Mouse (Mus musculus) kidney, embryonic 14.5 days (tissue): ENCODE measurements around the gene Akap8l. TPM values are rescaled to one million over a fixed set of nuclear protein-coding genes. Genes with fewer than 3 reads are reported as not detected.

Experiments
- ATAC-seq: fragments of 200-750 bp; cut with Nextera tagmentation; 2 replicates; pipeline ENCODE4 v1.8.0; 2017; ENCODE audit warnings: moderate number of reproducible peaks, mild to moderate bottlenecking, moderate TSS enrichment, moderate library complexity; ENCODE audit not compliant: low FRiP score, low TSS enrichment
- H3K27ac ChIP-seq: fragments of 300-500 bp; sonication (generic); 2 replicates; pipeline ENCODE4 v1.5.1; 2014; ENCODE audit warnings: low read depth, mild to moderate bottlenecking, low read length, moderate library complexity, mixed read lengths
- H3K27me3 ChIP-seq: fragments of 300-500 bp; sonication (generic); 2 replicates; pipeline ENCODE4 v1.6.1; 2014; ENCODE audit warnings: mild to moderate bottlenecking, low read length; ENCODE audit not compliant: control insufficient read depth, insufficient read depth
- H3K36me3 ChIP-seq: fragments of 300-500 bp; sonication (generic); 2 replicates; pipeline ENCODE4 v1.6.1; 2014; ENCODE audit warnings: low read length, mixed read lengths; ENCODE audit not compliant: control insufficient read depth, insufficient read depth
- H3K4me1 ChIP-seq: fragments of 300-500 bp; sonication (generic); 2 replicates; pipeline ENCODE4 v1.6.1; 2014; ENCODE audit warnings: low read length, mixed read lengths; ENCODE audit not compliant: control insufficient read depth, insufficient read depth
- H3K4me2 ChIP-seq: fragments of 300-500 bp; sonication (generic); replicated peaks from 2 replicates; pipeline ENCODE4 v1.6.1; 2014; ENCODE audit warnings: low read depth, mild to moderate bottlenecking, low read length
- H3K4me3 ChIP-seq: fragments of 300-500 bp; sonication (generic); 2 replicates; pipeline ENCODE4 v1.5.1; 2014; ENCODE audit warnings: mild to moderate bottlenecking, low read length
- H3K9ac ChIP-seq: fragments of 300-500 bp; sonication (generic); 2 replicates; pipeline ENCODE4 v1.6.1; 2014; ENCODE audit warnings: low read depth, mild to moderate bottlenecking, low read length, moderate library complexity
- H3K9me3 ChIP-seq: fragments of 300-500 bp; sonication (generic); 2 replicates; pipeline ENCODE4 v1.6.1; 2016; ENCODE audit warnings: low read length; ENCODE audit not compliant: control insufficient read depth
- WGBS: fragments of 180-500 bp; shearing (Covaris S2); extraction: QIAGEN DNeasy Blood & Tissue Kit; methylation state at CpG from one replicate; pipeline ENCODE4 v1.1.7; 2014; 5-methylcytosine and 5-hydroxymethylcytosine counted together
- microRNA-seq: library from miRNA; unstranded; fragments of <30 nt; microRNA quantifications from one replicate; pipeline ENCODE4, GENCODE M21; 2016
- polyA plus RNA-seq: library from polyadenylated mRNA; unstranded; fragments of >200 nt; fragmentation: Nextera tagmentation; extraction: Ambion mirVana; gene quantifications from 2 replicates; pipeline ENCODE4 v1.2.1, GENCODE M21; 2014

Gene Akap8l
- polyA plus RNA-seq, 1 experiment from 2014 or later = 93.7 TPM

- no peak for ATAC-seq
- no peak overlapping the region for H3K4me3 ChIP-seq
- no peak overlapping the region for H3K4me2 ChIP-seq
- no peaks in the 10 kb centered on the region for H3K9me3 ChIP-seq
- no peak overlapping the region for H3K27ac ChIP-seq
- H3K36me3 ChIP-seq = no peaks in the 10 kb centered on the region
- no peaks in the 10 kb centered on the region for H3K27me3 ChIP-seq
- WGBS = 90% methylated on average over 3 of the region's 3 CpGs
- peaks cover 5% of the 10 kb centered on the region; the same call in 1 of the 2 replicates for H3K4me1 ChIP-seq
- H3K9ac ChIP-seq = no peak overlapping the region
Measured at GRCm38 (mm10) chr17:32275568-32275967, 74.8 kb downstream of the Akap8l start.

Small RNAs within 50 kb of the gene (microRNA-seq; reads per million reads assigned to microRNA genes)
- gene Gm22201 = not detected

Other genes with a start within 250 kb of the Akap8l start
- 15.9 and 16.9 TPM in 2 replicates for gene Notch3, start 183.8 kb downstream of the Akap8l start, polyA plus RNA-seq
- 0.10 TPM in 1 of 2 replicates, not detected in the other for gene Ephx3, start 161.1 kb downstream of the Akap8l start, polyA plus RNA-seq
- gene Brd4, start 65.9 kb downstream of the Akap8l start, polyA plus RNA-seq = 94.5 and 132 TPM in 2 replicates
- 60.6 and 62.7 TPM in 2 replicates for gene Akap8, start 29.4 kb downstream of the Akap8l start, polyA plus RNA-seq
- gene Wiz, start 38.8 kb upstream of the Akap8l start, polyA plus RNA-seq = 26.6 and 37.2 TPM in 2 replicates
- gene Rasal3, start 53.0 kb upstream of the Akap8l start, polyA plus RNA-seq = 0.20 and 0.26 TPM in 2 replicates
- not detected in 2 replicates for gene Pglyrp2, start 73.6 kb upstream of the Akap8l start, polyA plus RNA-seq
- 0.63 and 0.72 TPM in 2 replicates for gene Cyp4f39, start 102.1 kb upstream of the Akap8l start, polyA plus RNA-seq
- 6.9 and 7.3 TPM in 2 replicates for gene Cyp4f17, start 155.4 kb upstream of the Akap8l start, polyA plus RNA-seq
- 15.3 and 15.9 TPM in 2 replicates for gene Cyp4f16, start 186.0 kb upstream of the Akap8l start, polyA plus RNA-seq